Mouse (Mus musculus): Measurements from ENCODE around the gene Rasgef1b.

The Rasgef1b gene

GRCm38 (mm10) chr5:99266301-99266700, 462.6 kb downstream of the Rasgef1b start:
- DNase-seq (ENCODE audit: low read depth in 2 of 2, low spot score in 2 of 2): no peak

DNA sequence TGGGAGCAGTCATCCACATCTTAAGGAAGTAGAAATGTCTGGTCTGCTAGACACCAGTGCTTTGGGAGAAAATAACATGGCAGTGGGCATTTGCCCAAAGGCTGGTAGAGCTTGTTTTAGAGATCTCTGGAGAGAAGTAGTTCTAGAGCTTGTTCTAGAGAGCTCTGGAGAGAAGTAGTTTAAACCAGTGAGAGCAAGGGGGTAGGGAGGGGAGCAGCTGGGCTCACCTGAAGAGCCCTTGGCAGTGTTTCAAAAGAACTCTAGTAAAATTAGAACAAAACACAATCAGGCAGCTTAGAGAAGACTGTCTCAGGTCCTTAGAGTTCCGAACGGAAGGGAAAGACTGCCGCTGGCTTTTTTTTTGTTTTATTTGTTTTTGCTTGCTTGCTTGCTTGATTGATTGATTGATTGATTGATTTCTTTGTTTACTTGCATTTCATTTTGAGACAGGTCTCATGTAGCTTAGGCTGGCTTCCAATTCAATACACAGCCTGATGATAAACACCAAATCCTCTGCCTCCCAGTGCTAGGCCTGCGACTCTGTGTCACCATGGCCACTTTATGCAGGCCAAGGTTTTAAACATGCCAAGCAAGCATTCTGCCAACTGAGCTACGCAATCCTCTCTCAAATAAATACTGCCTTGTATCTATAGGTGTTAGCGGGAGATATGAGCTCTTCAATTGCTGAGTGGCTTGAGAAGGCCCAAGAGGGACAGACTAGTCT, 466.5 kb downstream of the Rasgef1b start:
- no peak for DNase-seq (ENCODE audit: low read depth in 2 of 2, low spot score in 2 of 2)

DNA sequence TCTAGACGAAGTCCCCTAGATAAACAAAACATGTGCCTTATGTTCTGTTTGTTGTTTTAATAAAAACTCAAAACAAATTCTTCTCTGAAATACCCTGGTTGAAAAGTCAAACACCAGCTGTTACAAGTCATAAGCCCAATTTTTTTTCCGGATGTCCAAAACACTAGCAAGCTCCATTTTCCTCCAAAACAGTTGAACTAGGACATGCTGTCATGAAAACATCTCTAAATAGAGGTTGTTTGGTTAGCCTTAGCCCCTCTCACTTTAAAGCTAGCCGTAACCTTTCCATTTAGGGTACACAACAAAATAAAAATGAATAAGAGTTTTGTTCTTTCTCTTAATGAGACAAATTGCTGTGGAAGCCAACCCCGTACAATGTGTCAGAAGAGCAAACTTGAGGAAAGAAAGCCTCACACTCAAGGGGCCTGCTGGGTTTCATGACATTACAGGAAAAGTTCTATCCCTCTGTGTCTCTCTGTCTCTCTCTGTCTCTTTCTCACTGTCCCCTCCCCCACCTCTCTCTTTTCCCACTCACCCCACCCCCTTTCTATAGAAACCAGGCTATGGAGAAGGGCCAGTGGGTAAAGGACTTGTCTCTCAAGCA, 467.6 kb downstream of the Rasgef1b start:
- DNase-seq (ENCODE audit: low read depth in 2 of 2, low spot score in 2 of 2): no peak

DNA sequence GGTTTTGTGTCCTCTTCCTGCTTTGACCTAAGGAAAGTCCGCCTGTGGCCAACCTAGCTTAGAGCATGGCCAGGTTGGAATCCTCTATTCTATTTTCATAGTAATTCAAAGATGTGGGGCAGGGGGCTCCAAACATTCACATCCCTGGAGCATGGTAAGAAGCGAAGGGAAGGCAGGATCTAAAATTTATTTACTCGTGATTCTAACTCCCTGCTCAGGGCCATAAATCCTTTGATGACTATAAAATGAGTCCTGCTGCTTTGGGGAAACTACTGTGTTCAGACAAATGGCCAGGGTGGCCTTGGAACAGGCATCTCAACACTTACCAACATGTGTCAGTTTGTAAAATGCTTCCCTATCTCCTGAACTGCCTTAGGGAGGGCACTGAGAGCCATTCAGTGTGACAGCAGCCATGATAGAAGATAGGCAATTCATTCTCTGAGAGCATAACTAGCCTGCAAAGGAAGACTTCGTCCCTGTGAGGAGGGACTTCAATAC, 470.8 kb downstream of the Rasgef1b start:
- no peak for DNase-seq (ENCODE audit: low read depth in 2 of 2, low spot score in 2 of 2)

GRCm38 (mm10) chr5:99252203-99253135, 476.4 kb downstream of the Rasgef1b start:
- peak; percentile 93 to 95 for DNase-seq (ENCODE audit: low read depth in 2 of 2, low spot score in 2 of 2)

DNA sequence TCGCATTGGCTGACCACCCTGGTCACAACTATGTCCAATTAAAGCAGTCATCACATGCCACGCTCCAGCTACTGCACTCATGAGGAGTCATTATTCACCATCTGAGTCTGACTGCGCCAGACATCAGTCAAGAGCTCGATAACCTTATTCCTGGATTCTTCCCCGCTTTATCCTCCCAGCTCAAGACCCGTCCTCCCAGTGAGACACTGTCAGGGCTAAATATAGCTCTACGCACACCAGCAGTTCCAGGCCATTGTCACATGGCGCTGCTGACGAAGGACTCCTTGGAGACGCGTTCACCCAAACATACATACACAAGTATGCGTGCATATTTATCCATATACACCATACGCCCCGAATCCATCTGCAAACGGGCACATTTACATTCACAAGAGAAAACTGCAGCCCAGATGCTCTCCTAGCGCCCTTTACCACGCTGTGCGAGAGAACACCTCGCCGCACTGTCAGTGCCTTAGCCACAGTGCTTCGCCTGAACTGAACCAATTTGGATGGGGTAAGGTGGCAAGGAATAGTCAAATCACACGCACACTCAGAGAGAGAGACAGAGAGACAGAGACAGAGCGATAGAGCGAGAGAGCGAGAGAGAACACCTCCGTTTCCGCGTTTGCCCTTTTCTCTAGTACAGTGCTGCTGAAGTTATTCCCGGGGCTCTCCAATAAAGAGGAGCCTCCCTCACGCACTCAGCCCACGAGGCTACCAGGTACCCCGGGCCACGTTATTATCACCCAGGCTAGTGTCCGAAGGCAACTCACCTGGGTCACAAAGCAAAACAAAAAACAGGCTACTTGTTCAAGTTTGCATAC, 477.3 kb downstream of the Rasgef1b start:
- peak in 1 of 2 experiments; percentile 1 for DNase-seq (ENCODE audit: low read depth in 2 of 2, low spot score in 2 of 2)

DNA sequence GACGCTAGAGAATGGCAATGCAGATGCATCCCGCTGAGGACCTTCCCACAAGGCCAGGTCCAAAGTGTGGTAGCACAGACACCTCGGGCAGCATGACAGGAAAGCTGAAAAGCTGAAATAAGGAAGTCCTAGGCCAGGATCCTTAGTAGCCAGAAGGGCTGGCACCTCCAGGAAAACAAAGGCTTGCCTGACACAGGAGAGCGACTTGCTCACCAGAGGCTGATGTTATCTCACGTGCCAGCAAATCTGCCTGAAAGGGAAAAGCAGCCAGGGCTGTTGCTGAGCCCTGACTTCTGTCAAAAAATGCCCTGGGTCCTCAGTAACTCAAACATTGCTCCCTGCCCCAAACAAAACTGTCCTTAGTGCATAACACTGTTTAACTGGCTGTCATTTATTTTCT, 478.0 kb downstream of the Rasgef1b start:
- no peak for DNase-seq (ENCODE audit: low read depth in 2 of 2, low spot score in 2 of 2)

GRCm38 (mm10) chr5:99248501-99248900, 480.4 kb downstream of the Rasgef1b start:
- DNase-seq (ENCODE audit: low read depth in 2 of 2, low spot score in 2 of 2): peak; percentile 89 to 94

DNA sequence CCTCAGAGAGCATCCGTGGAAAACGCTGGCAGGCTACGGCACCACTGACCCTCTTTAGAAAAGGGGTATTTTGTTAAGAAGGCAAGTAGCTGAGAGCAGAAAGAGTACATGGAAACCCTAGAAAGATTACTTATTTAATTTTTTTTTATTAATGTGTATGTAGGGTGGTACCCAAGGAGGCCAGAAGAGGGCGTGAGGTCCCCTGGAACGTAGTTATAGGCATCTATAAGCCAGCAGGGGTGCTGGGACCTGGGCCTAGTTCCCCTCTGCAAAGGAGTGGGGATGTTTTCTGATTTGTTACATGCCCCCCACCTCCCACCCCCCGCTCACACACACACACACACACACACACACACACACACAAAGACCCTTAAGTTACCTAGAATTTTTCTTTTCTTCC, 480.9 kb downstream of the Rasgef1b start:
- DNase-seq (ENCODE audit: low read depth in 2 of 2, low spot score in 2 of 2): peak in 1 of 2 experiments; percentile 16

DNA sequence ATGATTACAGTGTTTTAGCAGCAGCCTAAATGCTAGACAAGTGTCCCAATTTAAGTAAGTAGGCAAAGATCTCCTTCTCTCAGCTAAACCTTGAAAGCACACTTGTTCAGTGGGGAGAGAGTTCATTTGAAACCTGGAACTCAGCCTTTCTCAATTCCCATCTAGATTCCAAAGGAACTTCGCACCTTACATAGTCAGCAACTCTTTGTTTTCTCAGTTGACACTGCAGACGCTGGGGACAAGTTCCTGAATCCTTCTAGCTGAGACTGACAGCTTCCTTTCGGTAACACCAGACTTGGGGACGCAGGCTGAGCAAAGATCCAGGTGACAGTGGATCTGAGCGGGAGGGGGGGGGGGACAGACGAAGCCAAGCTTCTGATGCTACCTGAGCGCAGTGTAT, 481.4 kb downstream of the Rasgef1b start:
- no peak for DNase-seq (ENCODE audit: low read depth in 2 of 2, low spot score in 2 of 2)

GRCm38 (mm10) chr5:99246972-99247371, 481.9 kb downstream of the Rasgef1b start:
- DNase-seq (ENCODE audit: low read depth in 2 of 2, low spot score in 2 of 2): no peak

DNA sequence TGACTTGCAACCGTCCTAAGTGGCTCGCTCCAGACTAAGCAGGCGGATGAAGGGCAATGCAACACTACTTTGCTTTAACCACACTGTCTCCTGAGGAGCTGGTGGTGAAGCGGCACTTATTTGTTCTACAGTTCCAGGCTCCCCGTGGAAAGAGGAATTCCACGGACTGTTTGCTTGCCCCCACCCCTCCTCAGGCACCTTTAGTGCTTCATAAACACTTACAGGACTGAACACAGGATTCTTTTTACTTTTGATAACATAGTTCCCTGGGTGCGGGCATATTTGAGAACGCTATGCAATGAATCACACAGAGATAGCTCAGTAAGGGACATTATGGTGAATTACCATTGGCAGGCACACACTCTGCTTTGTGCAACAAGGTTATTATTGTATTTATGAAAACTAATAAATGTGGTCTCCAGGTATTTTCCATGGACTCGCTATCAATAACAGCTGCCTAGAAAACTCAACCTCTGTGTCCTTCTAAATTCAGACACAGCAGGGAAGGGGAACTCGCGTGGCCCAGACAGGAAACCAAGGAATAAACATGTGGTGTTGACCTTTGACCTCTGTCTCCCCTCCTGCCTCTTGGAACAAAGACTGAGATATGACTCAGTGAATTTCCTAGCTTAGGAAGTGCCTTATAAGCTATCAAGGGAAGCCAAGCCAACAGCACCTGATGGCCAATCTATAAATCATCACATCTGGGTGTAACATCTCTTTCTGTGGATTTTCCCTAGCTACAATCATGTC, 486.7 kb downstream of the Rasgef1b start:
- no peak for DNase-seq (ENCODE audit: low read depth in 2 of 2, low spot score in 2 of 2)

DNA sequence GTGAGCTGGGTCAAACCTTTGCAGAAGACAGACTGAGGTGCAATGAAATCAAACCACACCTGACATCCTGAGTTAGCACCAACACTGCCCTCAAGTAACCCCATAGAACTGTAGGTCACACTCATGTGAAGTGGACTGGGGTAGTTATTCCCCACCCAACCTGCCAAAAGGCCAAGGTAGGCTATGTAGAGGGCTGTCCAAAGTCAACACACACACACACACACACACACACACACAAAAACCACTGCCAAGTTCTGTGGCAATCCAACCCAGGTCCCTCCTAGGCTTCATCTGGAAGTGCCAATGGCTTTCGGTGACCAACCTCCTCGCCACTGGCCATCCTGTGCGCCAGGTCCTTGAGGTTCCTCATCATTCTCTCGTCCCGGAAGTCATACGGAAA, 488.4 kb downstream of the Rasgef1b start:
- DNase-seq (ENCODE audit: low read depth in 2 of 2, low spot score in 2 of 2): no peak

DNA sequence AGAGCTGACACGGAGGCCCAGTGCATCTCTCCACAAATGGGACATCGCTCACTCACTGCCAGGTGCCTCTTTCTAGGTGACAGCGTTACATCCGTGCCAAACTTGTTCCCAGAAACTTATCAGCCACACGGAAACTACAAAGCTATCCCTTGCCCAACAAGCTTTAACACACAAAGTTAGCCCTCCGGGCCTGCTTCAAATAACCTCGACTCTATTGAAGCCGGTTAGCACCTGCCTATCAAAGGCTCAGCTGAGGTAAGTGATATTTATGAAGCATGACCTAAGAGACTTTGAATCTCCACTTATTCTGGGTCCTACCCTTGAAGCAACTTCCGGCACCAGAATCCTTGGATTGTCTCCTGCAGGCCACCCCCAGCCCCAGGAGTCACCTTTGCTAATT, 489.2 kb downstream of the Rasgef1b start:
- DNase-seq (ENCODE audit: low read depth in 2 of 2, low spot score in 2 of 2): no peak

GRCm38 (mm10) chr5:99238150-99238549, 490.7 kb downstream of the Rasgef1b start:
- no peak for DNase-seq (ENCODE audit: low read depth in 2 of 2, low spot score in 2 of 2)

DNA sequence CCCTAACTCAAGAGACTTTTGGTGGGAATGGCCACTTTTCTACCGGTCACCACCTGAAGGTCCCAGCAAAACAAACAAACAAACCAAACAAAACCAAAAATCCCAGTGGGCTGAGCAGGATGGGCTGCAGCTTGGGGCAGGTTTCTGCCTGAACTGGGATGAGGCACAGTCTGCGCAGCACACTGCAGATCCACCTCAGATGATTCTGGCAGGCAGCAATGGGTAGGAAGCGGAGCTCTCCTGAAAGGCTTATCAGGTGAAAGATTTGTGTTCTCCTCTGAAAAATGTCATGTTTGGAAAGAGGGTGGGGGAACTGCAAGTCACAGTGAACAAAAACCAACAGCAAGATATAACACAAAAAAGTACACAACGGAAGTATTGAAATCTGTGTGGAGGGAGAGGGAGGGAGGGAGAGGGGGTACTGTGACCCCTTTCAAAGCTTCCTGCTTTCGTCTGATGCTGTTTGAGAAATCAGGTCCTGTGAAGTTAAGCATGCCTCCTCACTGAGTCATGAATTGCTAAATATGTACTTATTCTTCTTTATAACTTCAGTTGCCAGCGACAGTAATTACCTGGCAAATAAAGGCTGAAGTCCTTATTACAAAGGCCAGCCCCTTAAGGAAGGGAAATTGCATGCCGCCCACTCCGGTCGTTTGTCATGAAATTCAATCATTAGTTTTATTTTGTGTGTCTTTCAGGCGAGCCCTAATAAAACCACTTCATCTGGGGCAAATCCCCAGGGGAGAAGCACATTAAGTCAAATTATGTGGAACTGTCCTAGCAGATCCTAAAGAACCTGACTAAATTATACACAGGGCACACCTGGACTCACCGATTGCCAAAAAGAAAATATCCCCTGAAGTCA, 491.7 kb downstream of the Rasgef1b start:
- DNase-seq (ENCODE audit: low read depth in 2 of 2, low spot score in 2 of 2): no peak

GRCm38 (mm10) chr5:99236431-99236830, 492.4 kb downstream of the Rasgef1b start:
- DNase-seq (ENCODE audit: low read depth in 2 of 2, low spot score in 2 of 2): no peak

DNA sequence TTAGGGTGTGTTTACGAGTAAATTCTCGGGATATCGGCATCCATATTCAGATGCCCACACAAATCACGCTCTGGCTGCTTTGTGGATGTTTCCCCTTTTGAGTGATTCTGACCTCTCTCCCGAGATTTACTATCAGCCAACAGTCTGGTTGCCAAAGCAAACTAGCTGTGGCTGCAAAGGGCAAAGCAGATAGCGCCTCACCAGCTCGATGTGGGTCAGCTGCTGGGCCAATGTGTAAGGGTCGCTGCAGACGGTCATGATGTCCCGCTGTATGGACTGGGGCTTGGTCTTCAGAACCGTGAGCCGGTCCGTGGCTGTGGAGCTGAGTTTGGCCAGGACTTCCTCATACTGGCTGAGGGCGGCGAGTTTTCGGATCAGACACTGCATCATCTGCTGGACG, 494.6 kb downstream of the Rasgef1b start:
- no peak for DNase-seq (ENCODE audit: low read depth in 2 of 2, low spot score in 2 of 2)

DNA sequence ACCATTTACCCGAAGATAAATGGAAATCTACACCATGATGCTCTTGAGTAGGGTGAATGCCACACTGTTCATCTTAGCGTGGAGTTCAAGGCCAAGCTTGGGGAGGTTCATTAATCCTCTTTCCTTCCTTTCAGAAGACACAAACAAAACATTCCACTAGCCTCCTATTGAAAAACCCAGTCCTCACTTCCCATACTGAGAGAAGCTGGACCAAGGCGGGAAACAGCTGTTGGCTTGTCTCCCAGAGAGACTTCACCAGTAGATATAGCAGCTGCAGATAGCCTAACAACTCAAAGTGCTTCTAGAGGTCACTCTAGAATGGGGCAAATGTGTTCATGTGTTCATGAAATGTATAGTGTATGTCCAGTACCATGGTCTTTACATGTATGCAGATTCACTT, 495.7 kb downstream of the Rasgef1b start:
- DNase-seq (ENCODE audit: low read depth in 2 of 2, low spot score in 2 of 2): no peak

All from CD8-positive naive resting alpha-beta T cell, adult 2 months (primary cell).